Mouse (Mus musculus): ENCODE data around the gene Gtf2f1. TPM values are rescaled to one million over a fixed set of nuclear protein-coding genes. Genes with fewer than 3 reads are reported as not detected.

Gene Gtf2f1
- total RNA-seq, 2 experiments from 2014 or later, result 16.1 to 18.7 TPM

DNA sequence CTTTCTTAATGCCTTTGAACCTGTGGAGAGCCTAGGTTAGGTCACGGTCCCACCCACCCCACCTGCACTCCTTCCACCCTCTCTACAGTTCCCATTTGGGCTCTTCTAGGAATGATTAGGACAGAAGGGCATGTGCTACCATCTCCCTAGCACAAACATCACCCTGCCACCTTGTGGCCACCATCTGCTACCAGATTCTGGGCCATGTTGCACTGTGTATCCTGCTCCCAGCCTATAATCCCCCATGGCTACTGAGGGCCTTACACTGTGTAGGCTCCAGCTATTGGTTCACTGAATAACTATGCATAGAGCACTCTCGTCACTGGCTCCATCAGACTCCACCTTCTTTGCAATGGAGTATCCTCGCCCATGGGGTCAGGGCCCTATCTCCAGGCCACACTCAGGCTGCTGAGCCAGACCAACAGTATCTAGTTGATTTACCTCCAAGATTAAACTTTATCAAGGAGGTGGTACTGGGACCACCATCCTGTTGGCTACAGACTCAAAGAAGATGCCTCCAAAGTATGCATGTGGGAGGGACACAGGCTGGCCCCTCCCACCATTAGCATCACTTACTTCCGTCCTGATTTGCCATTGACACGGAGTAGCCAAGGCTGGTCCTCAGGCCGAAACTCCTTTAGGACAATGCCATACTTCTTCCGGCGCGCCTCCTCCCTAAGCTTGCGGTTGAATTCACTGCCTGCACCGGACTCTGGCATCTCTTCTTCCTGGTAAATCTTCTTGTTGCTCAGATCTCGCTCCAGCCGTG is 3.8 kb downstream of the Gtf2f1 start:
- no peak for DNase-seq

DNA sequence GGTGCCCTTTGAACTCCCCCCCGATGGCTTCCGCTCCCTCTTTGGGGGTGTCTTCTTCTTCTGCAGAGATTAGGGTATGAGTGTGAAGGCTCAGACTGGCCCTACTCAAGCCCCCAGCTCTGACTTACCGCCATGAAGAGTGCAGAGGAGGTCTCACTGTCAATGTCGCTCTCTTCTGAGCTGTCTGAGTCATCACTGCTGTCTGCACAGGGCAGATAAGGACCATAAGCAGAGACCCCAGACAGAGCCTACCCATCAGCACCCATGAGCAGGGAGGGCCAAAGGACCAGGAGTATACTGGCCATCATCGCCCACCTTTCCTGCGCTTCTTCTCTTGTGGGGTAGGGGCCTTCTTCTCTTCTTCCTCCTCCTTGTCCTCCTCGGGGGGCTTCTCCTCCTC is 7.1 kb downstream of the Gtf2f1 start:
- no peak for DNase-seq

DNA sequence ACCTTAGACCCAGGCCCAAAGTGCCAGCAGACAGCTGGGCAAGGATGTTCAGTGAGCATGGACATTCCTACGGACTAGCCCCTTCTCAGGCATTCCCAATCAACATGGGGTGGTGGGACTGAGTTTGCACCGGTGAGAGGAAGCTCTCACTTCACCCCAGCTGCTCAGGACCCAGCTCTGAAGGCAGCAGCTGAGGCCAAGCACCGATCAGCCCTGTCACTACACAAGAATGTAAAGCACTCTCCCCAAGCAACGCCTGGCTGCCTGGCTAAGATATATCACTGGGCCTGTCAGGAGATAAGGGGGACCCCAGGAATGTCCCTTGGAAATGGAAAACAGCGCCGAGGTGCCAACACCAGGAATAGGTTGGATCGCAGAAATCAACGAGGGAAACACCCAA is 9.9 kb downstream of the Gtf2f1 start:
- no peak for DNase-seq

DNA sequence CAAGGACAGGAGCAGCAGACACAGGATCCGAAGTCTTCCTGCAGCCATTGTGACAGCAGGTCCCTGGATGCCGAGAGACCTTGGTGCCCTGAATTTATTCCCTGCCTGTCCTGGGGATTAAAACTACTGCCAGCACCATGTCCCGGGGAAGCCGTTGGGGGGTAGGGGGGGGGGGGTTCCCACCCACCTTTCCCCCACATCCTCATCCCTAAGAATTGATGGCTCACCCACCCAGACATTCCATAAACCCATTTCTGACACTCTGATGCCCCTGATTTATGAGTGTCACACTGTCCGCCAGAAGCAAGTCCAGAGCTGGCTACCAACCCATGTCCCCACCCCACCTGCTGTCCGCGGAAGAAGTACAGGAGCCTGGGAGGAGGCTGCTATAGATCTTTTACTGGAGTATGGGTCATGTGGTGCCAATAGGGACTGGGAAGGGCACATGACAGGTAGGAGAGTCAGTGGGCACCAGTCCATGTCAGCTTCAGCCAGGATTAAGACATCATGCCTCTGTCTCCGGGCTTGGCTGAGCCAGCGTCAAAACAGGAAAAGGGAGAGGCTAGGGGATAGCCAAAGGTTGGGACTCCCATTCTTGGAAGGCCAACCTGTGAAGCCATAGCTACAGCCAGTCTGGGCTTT is 11.0 kb downstream of the Gtf2f1 start, which contains the start of gene Pspn:
Gene Pspn, minus strand, starts transcription at position 51 of the 642 bp plus-strand sequence.
- DNase-seq, result no peak

DNA sequence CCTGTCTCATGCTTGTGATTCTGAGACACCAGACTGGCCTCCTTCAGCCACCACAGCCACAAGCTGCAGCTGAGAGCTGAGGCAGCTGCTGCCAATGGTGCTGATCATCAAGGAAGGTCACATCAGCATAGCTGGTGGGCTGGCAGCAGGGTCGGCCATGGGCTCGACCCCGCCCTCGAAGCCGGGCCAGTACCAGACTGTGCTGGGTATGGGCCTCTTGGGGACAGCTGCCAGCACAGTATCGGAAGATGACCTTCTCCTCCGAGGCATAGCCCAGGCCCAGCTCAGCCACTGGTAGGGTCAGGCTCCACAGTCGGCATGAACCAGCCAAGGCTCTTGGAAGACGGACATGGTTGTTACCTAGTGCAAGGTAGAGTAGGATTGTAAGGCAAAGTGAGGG is 11.7 kb downstream of the Gtf2f1 start:
- DNase-seq, result no peak

DNA sequence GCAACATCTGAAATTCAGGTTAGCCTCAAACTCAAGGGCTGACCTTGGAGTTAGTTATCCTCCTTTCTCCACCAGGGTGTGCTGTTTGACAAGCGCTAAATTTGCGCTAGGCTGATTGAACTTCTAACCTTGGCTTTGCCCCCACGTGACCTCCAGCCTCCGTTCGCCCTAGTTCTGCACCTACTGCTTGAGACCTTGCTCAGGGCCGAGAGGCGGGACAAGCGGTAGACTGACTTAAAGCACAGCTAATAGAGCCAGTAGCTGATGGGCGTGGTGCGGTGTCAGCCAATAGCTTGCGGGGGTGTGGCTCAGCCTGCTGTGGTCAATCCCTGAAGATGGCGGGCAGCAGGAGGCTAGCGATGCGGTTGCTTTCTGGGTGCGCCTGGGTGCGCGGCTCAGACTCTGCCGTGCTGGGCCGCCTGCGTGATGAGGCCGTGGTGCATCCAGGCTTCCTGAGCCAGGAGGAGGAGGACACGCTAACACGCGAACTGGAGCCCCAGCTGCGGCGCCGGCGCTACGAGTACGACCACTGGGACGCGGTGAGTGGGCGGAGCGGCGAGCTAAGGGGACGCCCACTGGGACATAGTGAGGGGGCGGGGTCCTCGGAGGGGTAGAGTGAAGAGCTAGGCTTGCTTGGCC is 13.9 kb downstream of the Gtf2f1 start, which contains the start of gene Alkbh7:
Gene Alkbh7, plus strand, starts transcription at position 311 of the 639 bp plus-strand sequence.
- peak; percentile 97 for DNase-seq

DNA sequence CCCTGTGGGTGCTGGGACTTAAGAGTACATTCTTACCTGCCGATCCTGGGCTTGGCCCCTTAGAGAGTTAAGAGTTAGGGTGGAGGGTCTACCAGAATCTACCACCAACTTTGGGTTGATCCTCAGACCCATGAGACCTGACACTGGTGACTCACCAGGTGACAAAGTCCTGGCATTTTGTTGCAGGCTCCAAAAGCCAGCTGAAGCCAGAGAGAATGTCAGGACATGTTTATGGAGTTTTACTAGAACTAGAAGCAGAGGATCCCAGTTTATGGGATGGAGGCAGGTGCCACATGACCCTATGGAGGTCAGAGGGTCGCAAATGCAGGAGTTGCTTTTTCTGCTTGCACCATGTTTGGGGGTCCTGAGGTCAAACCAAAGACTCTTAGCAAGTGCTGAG is 14.6 kb downstream of the Gtf2f1 start:
- DNase-seq, result no peak

DNA sequence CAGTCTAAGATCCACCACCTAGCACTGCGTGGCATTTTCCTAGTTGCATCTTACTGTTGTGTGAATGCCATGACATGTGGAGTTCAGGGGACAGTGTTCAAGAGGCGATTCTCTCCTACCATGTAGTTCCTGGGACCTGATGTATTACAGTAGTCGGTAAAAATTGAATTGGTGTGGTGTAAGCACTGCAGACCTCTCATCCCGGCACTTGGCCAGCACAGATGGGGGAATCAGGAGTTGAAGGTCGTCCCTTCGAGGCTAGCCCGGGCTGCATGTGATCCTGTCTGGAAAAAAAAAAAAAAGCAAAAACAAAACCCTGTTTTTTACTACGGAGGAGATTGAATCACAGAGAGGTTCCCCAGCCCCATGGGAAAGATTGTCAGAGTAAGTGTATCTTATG is 16.0 kb downstream of the Gtf2f1 start:
- no peak for DNase-seq

DNA sequence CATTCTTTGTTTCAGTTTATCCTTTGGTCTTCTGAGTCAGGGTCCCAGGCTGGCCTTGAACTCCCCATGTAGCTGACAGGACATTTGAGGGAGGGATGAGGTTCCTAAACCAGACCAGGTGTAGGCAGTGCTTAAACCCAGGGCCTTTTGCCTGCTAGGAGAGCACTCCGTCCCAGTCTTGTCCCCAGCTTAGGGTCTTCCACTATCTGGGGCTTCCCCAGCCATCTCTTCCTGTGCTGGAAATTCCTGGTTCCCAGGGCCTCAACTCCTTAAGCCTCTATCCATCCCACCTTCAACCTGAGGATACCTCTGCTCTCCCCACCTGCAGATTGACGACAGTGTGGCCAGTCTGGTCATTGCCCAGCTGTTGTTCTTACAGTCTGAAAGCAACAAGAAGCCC is 20.1 kb downstream of the Gtf2f1 start:
- DNase-seq, result no peak

DNA sequence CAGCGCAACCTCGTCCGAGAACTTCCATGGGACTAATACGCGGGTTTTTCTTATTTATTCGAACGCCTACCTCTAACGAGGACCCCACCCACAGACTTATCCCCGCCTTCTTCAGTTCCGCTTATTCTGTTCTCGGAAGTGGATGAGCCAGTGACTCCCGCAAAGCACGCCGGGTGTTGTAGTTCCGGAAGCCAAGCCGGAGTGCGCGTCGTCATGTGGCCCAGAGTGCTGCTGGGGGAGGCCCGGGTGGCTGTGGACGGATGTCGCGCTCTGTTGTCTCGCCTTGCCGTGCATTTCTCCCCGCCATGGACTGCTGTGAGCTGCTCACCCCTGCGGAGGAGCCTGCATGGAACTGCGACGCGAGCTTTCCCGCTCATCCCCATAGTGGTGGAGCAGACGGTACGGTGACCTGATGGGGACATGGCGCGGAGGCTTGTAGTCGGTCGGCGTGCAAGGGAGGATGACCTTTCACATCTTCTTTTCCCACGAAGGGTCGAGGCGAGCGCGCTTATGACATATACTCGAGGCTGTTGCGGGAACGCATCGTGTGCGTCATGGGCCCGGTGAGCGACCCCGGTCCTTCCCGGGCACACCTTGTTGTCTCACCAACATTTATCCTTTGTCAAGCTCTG is 20.9 kb downstream of the Gtf2f1 start, which contains the start of gene Clpp:
Gene Clpp, plus strand, starts transcription at position 191 of the 632 bp plus-strand sequence.
- peak; percentile 94 for DNase-seq

DNA sequence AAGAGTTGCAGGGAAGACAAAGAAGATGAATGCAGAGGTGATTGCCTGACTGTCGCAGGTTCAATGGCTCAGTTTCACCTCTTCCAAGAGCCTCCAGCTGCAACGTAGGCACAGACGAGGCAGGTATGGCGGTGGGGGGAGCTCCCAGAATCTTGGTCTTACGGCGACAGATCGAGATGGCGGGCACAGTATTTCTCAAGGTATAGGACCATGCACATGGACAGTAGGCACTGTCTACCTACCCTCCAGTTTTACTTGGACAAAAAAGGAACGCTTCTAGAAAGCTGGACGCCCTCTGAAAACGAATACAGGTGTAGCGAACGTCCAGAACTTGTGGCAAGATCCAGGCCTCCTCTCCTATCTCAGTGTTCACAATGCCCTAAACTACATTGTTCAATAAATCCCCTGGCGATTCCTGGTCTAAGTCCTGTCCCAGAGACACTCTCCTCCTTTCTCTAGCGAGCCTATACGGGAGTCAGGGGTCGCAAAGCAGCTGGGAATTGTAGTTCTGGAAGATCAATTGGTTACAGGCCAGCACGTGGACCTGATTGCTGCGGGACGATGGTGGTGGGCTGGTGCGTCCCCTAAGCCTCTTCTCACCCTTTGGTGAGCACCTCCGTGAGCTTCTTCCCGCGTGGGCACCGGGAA is 21.5 kb downstream of the Gtf2f1 start:
- DNase-seq, result no peak

DNA sequence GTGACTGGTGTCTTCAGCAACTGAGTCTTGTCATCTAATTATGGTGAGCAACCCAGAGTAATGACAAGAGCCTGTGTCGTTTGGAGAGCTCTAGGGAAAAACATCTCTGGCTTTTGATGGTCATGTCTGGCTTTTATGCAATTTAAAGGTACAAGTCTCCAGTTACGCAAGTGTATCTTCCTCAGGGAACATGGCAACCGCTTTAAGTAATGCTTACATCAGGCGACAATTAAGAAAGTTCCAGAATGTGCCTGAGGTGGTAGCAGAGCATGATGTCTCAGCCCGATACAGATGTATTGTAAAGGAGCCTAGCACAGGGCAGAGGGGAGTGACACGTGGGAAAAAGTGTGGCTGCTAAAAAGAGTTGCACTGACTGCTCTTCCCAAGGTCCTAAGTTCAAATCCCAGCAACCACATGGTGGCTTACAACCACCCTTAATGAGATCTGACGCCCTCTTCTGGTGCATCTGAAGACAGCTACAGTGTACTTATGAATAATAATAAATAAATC is 22.1 kb downstream of the Gtf2f1 start:
- DNase-seq, result no peak

DNA sequence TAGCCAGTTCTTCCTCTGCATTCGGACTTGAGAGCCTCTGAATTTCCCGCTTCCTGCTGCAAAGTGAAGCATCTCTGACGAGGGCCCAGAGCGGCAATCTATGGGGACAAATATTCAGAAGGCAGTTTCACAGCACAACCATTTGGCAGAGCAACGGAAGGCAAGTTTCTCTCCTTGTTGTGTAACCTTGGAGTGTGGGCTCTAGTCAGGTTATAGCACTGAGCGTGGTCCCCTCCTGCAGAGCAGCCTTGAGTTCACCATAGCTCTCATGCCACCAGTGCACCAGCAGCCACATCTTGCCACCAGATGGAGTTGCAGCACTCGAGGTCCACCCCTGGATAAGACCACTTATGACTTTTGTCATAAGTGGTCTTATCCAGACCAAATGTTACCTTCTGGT is 22.6 kb downstream of the Gtf2f1 start:
- DNase-seq, result no peak

DNA sequence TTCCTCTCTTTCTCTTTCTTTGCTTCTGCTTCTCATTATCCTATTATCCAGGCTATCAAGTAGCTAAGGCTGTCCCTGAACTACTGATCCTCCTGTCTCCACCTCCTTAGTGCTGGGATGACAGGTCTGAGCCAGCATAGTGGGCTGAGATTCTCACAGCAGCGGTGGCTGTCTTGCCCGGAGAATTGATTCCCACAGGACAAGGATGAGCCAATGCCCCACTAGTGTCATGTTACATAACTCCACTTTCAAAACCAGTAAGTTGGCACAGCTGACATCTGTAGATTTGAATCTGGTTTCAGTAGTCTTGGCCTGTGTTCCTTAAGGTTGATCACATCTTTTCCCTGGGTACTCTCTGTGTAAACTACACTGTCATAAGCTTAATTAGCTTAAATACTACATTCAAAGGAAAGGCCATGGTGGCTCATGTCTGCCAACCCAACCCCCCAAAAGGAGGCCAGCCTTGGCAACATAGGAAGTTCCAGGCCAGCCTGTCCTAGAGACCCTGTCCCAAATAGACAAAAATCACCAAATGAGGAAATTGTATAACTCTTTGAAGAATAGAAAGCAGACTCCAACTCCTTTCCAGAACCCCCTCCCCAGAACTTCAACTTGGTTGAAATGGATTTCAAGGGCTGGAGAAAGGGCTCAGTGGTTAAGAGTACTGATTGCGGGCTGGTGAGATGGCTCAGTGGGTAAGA is 24.8 kb downstream of the Gtf2f1 start:
- DNase-seq, result no peak

DNA sequence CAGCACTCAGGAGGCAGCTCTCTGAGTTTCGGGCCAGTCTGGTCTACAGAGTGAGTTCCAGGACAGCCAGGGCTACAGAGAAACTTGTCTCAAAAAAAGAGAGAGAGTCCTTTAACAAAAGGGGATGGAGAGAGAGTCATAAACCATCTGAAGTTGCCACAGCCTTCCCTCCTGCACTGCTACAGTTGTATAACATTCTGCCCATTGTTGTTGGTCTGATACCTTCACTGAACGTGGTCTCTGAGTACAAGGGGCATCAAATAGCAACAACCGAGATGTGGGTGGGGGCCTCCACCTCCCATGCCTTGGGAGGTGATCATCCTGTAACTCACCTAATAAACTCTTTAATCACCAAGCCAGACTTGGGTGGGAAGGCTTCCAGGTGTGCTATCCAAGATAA is 25.4 kb downstream of the Gtf2f1 start:
- DNase-seq, result no peak

DNA sequence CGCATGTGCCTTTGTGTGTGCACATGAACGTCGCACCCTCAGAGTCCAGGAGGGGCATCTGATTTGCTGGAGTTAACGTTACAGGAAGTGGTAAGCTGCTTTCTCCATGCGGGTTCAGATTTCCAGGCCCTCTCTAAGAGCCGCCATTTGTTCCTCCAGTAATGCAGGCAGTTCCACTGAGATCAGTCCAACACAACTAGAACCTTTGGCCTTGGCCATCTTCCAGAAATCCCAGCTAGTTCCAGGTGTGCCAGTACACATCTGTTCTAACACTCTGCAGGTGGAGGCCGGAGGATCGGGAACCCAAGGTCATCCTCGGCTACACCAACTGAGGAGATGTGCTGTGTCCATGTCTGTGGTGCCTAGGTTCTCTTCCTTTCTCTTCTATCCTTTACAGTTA is 26.2 kb downstream of the Gtf2f1 start:
- DNase-seq, result no peak

DNA sequence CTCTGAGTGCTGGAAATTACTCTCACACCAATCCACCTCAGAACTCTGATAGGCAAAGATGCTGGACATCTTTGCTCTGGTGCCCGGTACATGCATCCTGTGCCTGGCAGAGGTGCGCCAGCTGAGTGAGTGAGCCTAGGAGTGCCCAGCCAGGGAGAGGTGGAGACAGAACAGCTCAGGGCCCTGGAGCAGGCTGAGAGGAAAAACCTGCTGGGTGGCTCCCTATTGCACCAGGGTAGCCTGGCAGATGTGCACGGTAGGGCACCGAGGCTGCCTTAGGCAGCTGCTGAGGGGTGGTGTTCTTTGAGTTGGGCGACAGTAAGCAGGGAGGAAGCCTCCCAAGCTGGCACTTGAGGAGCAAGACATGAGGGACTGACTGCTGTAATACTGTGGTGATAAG is 29.1 kb downstream of the Gtf2f1 start, which contains the start of gene Acer1:
Gene Acer1, minus strand, starts transcription at position 114 of the 400 bp plus-strand sequence.
- DNase-seq, result no peak

DNA sequence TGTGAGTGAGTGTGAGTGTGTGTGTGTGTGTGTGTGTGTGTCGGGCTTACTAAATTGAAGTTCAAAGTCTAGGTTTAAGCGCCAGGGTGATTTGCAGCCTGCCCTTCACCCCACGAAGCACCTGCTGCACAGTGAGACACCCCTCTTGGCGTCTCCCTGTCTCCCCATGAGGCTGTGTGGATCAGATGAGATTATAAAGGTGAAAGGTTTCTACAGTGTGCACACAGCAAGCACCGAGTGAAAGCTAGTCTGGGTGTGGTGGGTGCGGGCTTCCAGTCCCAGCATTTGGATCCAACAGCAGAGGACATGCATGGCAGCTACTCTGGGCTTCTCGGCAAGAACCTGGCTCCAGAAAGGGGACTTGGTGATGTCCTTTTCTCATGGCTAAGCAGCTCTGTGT is 30.0 kb downstream of the Gtf2f1 start:
- DNase-seq, result no peak

DNA sequence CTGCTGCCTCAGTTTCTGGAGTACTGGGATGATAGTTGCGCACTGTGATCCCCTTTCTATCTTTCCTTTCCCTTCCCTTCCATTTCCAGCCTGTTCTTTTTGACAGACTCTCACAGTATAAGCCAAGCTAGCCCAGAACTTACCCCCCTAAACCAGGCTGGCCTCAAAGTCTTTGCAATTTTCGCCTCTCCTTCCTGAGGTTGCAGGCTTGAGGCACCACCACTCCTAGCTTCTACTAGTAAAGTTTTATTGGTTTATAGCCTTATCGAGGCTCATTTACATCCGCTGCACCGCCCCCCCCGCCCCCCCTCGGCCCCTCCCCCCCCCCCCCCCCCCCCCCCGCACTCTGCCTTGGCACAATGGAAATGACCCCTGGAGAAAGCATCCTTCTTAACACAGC is 31.6 kb downstream of the Gtf2f1 start:
- DNase-seq, result no peak

DNA sequence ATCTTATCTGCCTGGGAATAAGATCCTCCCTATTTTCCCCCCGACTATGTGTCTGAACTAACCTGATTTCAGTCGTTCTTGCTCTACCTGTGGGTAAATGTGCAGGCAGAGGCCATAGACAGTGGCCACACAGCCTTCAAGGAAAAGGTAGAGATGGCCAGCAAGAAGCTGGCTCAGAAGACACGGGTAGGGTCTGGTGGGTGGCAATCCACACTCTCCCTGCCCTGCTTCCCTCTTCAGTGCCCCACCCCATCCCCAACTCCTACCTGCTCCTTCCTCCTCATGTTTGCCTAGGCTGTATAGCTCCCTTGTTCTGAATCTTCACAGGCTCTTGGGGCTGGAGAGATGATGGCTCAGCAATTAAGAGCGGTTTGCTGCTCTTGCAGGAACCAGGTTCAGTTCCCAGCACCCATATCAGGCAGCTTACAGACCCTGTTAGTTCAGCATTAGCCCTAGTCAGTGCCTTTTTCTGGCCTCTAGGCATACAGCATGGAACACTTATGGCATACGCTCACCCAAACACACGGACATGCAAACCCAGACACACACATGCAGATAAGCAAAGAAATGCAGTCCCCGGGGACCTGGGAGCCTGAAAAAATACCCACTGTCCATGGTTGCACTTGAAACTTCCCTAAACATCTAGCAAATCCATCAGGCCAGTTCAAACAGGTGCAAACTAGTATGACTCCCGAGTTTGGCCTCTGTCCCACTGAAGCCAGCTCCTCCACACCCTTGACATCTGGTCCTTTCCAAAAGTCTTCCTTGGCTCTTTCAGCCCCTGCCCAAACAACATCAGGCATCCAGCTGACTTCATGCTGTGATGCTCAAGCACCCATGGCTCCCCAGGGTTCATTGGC is 34.3 kb downstream of the Gtf2f1 start:
- DNase-seq, result no peak

Data from gastrocnemius, postnatal 25 days (tissue).